Mouse (Mus musculus): ENCODE results near the gene Pcp4l1.
"Not testable (repeated sequence)": the region's sequence is repeated elsewhere in the genome, so short reads cannot be mapped to it uniquely, and the experiment has no call there.

Pcp4l1 gene

GRCm38 (mm10) chr1:171187851-171188700 is 8.0 kb downstream of the Pcp4l1 start:
- DNase-seq (ENCODE audit: low spot score in 2 of 2), result no peak

DNA sequence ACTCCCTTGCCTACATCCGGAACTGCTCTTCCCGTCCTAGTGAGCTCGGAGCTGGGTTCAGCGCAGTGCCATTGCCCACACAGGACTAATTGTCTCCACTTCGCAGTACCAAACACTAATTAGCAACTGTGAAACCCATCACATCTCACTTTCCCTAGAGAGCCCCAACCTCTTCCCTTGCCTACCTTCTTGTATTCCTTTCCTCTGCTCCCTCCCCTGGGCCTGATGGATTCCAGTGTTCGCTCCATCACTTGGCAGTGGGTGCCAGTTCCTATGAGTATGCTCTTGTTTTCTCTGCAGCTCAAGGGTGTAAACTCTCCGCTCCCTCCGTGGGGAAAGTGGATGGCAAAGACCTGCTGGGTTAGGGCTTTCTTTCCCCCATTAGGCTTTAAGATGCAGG is 10.4 kb downstream of the Pcp4l1 start:
- no peak for DNase-seq (ENCODE audit: low spot score in 2 of 2)

DNA sequence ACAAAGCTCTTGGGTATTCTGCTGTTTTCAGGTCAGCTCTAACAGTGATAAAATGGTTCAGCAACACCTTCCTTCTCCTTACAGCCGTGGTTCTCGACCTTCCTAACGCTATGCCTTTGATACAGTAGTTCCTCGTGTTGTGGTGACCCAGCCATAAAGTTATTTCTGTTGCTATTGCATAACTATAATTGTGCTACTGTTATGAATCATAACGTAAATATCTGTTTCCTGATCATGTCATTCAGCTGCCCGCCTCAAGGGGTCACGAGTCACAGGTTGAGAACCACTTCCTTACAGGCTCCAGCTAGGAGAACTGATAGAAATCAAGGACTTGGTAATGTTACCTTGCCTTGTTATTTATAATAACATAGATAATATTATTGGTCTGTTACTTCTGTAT is 11.8 kb downstream of the Pcp4l1 start:
- DNase-seq (ENCODE audit: low spot score in 2 of 2), result peak; percentile 64 to 69

DNA sequence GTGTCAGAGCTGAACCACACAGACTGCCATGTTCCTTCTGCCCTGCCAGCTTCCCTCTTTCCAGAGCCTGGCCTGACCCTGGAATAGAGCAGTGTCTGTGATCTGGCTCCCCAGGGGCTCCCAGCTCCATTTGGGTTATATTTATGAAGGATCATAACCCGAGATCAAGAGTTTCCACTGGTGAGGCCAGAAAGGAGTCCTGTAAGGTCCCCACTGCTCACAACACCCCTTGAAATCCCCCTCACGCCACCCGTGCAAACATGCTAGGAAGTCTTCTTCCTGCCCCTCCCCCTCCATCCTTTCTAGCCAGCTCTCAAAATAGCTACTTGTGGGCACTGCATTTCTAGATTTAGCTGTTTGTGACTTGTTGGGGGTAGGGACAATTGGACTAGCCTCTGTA is 12.4 kb downstream of the Pcp4l1 start:
- no peak for DNase-seq (ENCODE audit: low spot score in 2 of 2)

GRCm38 (mm10) chr1:171183025-171183424 is 13.0 kb downstream of the Pcp4l1 start:
- DNase-seq (ENCODE audit: low spot score in 2 of 2), result no peak

DNA sequence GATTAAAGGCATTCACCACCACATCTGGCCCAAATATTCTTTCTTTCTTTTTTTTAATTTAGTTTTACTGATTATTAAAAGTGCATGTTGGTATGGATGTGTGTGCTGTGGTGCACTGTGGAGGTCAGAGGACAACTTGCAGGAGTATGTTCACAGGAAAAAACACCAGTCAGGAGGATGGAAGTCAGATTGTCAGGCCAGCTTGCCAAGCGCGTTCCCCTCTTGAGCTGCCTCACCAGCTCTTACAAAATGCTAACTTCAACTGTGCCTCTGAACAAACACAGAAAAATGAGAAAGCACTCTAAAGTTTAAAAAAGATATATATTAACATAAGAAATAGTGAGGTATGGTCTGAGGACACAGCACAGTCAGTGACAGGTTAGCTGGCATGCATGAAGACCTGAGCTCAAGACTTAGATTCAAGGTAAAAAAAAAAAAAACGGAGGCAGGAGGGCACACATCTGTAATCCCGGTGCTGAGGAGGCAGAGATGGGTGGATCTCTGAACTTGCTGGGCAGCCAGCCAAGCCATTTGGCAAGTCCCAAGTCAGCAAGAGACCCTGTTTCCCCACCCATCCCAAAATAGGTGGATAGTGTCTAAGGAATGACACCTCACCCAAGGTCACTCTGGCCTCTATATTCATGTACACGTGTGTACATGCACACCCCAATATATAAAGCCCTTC is 16.4 kb downstream of the Pcp4l1 start:
- no peak for DNase-seq (ENCODE audit: low spot score in 2 of 2)

DNA sequence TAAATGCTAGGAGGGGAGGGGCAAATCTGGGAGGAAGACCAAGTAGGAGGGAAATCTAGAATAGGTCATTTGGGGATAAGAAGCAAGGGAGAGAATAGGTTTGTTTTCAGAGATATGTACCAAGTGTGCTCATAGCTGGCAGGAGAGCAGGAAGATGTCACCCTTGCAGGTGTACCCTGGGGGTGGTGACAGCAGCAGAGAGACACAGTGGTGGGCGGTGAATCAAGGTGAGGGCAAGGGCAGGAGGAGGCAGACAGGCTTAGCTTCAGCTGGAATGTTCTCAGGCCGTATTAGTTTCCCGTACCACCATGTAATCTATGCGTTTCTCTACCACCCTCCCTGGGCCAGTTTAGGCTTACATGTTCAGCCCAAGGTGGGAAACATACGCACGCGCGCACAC is 23.3 kb downstream of the Pcp4l1 start:
- DNase-seq (ENCODE audit: low spot score in 2 of 2), result no peak

DNA sequence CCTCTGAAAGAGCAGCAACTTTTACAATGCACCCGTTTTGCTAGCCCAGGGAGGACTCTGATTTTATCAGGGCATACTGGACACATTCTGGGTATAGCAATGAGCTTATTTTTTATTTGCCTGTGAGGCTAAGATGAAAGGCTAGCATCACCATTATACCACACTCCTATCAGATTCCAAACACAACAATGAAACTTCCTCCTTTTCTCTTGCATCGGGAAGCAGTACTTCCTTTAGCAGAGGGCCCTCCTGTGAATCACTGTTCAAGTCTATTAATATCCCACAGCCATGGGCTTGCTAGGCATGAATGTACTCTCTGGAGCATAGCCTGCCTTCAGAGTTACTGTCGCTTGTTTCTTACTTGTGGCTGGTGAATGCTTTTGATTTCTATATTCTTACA is 24.9 kb downstream of the Pcp4l1 start:
- DNase-seq (ENCODE audit: low spot score in 2 of 2), result no peak

GRCm38 (mm10) chr1:171169913-171170312 is 26.2 kb downstream of the Pcp4l1 start:
- no peak for DNase-seq (ENCODE audit: low spot score in 2 of 2)

DNA sequence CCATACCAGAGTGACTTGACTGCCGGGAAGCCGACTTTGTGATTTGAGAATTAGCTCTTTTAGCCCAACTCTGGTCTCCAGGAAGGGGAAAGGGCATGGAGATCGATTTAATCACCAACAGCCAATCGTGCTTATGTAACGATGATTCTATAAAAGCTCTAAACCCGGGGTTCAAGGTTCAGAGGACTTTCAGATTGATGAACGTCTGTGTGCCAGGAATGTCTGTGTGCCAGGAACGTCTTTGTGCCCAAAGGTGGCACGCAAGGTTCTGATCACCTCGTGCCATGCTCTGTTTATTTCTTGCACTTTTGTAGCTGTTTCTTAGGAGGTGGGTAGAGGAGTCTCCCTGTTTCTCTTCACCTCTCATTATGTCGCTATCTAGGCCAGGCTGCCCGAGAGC is 27.2 kb downstream of the Pcp4l1 start:
- DNase-seq (ENCODE audit: low spot score in 2 of 2), result no peak

- no peak for DNase-seq (ENCODE audit: low spot score in 2 of 2)
These were observed 30.3 kb downstream of the Pcp4l1 start for GRCm38 (mm10) chr1:171165629-171166345.

DNA sequence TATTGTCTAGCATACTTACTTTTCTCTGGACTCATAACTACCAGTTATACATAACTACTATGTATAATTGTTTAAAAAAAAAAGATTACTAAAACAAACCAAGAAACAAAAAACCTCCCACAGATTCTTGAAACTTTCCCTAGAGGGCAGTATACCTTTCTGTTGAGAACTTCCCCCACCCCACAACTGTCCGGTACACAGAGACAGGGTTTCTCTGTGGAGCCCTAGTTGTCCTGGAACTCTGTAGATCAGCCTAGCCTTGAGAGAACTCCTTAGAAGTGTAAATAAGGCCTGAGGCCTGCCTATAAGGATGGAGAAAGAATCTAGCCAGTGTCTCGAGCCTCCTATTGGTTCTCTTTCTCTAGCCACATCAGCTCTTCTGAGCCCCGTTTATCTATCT is 31.8 kb downstream of the Pcp4l1 start:
- DNase-seq (ENCODE audit: low spot score in 2 of 2), result no peak

DNA sequence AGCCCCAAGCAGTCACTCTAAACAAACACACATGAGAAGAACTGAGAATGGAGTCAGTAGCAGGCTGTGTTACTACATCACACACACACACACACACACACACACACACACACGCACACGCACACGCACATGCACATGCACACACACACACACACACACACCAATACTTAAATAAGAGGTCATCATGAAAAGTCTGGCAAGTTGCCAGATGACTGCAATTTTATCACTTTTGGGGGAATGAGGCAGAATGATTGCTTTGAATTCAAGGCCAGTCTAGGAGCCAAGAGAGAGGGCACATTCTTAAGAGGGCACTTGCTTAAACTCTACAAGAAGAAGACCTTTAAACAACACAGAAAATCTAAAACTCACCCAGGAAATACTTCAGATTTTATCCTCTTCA is 33.5 kb downstream of the Pcp4l1 start:
- DNase-seq (ENCODE audit: low spot score in 2 of 2), result no peak

DNA sequence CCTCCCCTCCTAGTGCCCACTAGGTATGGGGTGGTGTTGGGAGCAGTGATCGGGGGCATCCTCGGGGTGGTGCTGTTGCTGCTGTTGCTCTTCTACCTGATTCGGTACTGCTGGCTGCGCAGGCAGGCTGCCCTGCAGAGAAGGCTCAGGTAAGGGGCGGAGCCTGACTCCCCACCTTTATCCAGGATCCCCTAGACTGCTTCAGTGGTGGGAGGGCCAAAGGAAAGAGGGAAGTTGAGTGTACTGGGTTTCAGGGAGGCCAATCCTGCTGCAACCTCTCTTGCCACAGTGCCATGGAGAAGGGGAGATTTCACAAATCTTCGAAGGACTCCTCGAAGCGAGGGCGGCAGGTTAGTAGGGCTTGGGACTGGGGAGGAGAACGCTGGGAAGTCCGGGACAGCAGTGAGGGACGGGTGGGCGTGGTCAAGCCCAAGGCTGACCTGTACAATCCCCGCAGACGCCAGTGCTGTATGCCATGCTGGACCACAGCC is 36.5 kb downstream of the Pcp4l1 start:
- DNase-seq (ENCODE audit: low spot score in 2 of 2), result peak; percentile 13 to 15

DNA sequence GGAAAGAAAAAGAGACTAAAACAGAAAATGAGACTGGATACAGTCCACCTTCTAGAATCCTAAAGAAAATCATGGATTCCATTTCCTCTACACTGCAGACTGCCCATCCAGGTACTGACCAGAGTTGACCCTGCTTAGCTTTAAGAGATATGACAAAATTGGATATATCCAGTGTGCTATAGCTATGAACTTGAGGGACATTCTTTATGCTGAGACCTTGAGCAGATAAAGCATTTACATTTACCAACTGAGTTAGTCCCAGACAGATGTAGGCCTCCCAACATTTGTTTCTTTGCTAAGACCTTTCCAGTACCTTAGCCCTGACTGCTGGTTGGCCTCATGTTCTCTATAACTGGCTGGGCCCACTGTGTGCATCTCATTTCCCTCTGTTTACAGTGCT is 38.1 kb downstream of the Pcp4l1 start:
- DNase-seq (ENCODE audit: low spot score in 2 of 2), result no peak

DNA sequence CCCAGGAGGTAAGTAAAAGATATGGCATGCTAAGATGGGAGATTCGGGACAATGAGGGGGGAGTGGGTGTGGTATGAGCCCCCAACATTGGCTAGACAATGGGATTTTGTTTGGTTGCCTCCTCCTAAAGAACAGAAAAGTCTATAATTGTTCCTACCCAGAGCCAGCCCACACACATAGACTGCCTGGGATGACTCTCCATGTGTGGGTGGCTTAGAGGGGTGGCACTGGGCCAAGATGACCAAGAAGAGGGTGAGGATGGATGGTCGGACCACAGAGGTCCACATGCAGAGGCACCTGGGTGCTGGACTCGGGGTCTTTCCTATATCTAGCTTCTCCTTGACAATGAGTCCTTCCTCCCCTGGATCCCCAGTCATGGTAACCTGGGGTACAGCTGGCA is 39.4 kb downstream of the Pcp4l1 start:
- DNase-seq (ENCODE audit: low spot score in 2 of 2), result no peak

GRCm38 (mm10) chr1:171151966-171152365 is 44.1 kb downstream of the Pcp4l1 start:
- no peak for DNase-seq (ENCODE audit: low spot score in 2 of 2)

DNA sequence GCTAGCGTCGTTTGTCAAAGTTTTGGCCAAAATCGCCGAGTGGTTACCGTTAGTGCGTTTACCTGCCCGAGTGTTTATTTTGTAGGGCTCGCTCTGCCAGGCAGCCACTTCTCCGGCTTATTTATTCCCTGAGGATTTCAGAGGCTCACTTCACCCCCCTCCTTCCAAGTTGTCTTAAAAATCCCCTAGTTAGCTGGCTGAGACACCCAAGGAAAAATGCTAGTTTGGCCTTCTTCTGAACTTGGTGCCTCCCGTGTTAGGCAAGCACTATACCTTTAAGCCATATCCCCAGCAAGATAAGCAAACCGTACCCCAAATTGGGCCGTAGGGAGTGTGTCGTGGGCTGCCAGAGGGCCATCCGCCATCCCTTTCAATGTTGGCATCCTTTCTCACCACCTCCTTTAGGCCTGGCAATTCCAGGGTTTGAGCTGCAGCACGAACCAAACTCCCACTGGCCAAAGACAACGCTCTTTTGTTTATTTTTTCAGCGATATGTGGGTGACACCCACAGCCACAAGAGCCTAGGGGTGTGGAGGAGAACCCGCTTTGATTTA is 45.2 kb downstream of the Pcp4l1 start:
- DNase-seq (ENCODE audit: low spot score in 2 of 2), result peak in 1 of 2 experiments; percentile 11

DNA sequence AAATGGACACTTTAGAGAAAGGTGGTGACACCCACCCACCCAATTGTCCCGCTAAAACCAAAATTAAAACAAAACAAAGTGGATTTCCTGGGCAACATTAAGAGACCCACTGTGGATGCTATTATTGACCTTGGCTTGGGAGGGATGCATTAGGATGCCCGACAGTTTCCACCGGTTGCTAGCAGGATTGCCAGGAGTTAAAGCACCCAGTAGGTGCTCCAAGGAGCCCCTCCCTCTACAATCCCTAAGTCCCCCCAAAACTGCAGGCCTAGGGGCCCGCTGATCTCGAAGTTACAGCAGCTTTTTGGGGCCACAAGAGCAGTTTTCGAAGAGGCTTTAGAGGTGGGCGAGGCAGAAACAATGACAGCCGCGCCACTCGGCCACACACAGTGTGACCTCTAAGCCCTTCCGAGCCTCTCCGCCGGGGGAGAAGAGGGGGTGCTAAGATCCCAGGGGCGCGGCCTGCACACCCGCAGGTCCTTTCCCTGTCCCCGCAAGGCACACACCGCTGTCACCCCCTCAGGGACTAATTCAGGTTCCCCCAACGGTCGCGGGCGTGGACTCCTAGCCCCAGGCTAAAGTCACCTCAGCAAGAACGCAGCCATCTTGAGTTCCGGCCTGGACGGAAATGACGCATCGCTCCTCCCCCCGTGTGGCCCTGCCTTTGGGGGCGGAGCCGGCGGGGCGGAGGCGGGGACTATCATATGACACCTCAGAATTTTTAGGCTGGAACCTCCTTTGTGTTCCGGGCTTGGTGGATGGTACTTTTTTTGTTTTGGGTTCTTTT is 45.9 kb downstream of the Pcp4l1 start, which contains the start of the genes Sdhc and Mpz:
Gene Sdhc, minus strand, starts transcription at position 630 of the 787 bp plus-strand sequence.
Gene Mpz, plus strand, starts transcription at position 738 of the 787 bp plus-strand sequence.
- DNase-seq (ENCODE audit: low spot score in 2 of 2), result peak; percentile 96

- not testable (repeated sequence) for DNase-seq (ENCODE audit: low spot score in 2 of 2)
These were observed 53.1 kb downstream of the Pcp4l1 start for GRCm38 (mm10) chr1:171142981-171143380.
